Mouse (Mus musculus) lung, postnatal 0 days (tissue): ENCODE results near the gene Cryl1. TPM values are rescaled to one million over a fixed set of nuclear protein-coding genes. Genes with fewer than 3 reads are reported as not detected.

Experiments
- ATAC-seq: fragments of 200-750 bp; cut with Nextera tagmentation; 2 replicates; pipeline ENCODE4 v1.8.0; 2017; ENCODE audit warnings: moderate library complexity
- DNase-seq: peaks from one replicate; pipeline ENCODE4 v3.0.0-alpha.2; 2016; ENCODE audit warnings: low spot score
- H3K27ac ChIP-seq: fragments of 300-500 bp; sonication (generic); 2 replicates; pipeline ENCODE4 v1.5.1; 2014; ENCODE audit warnings: antibody characterized with exemption, mild to moderate bottlenecking, low read length, mixed read lengths
- H3K27me3 ChIP-seq: fragments of 300-500 bp; sonication (generic); replicated peaks from 2 replicates; pipeline ENCODE4 v1.6.1; 2014; ENCODE audit warnings: low read length, mixed read lengths; ENCODE audit not compliant: insufficient read depth
- H3K36me3 ChIP-seq: fragments of 300-500 bp; sonication (generic); 2 replicates; pipeline ENCODE4 v1.6.1; 2014; ENCODE audit warnings: low read length, mixed read lengths; ENCODE audit not compliant: insufficient read depth
- H3K4me1 ChIP-seq: fragments of 300-500 bp; sonication (generic); 2 replicates; pipeline ENCODE4 v1.6.1; 2014; ENCODE audit warnings: antibody characterized with exemption, low read depth, low read length, mixed read lengths; ENCODE audit not compliant: insufficient read depth
- H3K4me2 ChIP-seq: fragments of 300-500 bp; sonication (generic); replicated peaks from 2 replicates; pipeline ENCODE4 v1.6.1; 2014; ENCODE audit warnings: low read depth, mild to moderate bottlenecking, low read length, moderate library complexity, mixed read lengths
- H3K4me3 ChIP-seq: fragments of 300-500 bp; sonication (generic); 2 replicates; pipeline ENCODE4 v1.5.1; 2014; ENCODE audit warnings: low read depth, low read length
- H3K9ac ChIP-seq: fragments of 300-500 bp; sonication (generic); replicated peaks from 2 replicates; pipeline ENCODE4 v1.6.1; 2014; ENCODE audit warnings: low read depth, mild to moderate bottlenecking
- H3K9me3 ChIP-seq: fragments of 300-500 bp; sonication (generic); 2 replicates; pipeline ENCODE4 v1.6.1; 2016; ENCODE audit warnings: low read length, mixed read lengths
- CTCF ChIP-seq: IDR thresholded peaks from 2 replicates; pipeline ENCODE4 v1.5.1; 2016; ENCODE audit warnings: antibody characterized with exemption, mild to moderate bottlenecking
- EP300 ChIP-seq: IDR thresholded peaks from 2 replicates; pipeline ENCODE4 v1.6.1; 2016; ENCODE audit warnings: antibody characterized with exemption, mild to moderate bottlenecking, control low read depth
- WGBS: fragments of 180-500 bp; shearing (Covaris S2); extraction: QIAGEN DNeasy Blood & Tissue Kit; methylation state at CpG from one replicate; pipeline ENCODE4 v1.1.7; 2014; 5-methylcytosine and 5-hydroxymethylcytosine counted together
- polyA plus RNA-seq: library from polyadenylated mRNA; unstranded; fragments of >200 nt; fragmentation: Nextera tagmentation; extraction: Ambion mirVana; gene quantifications from 2 replicates; pipeline ENCODE4 v1.2.1, GENCODE M21; 2015

The Cryl1 gene
- polyA plus RNA-seq, 1 experiment from 2014 or later = 16.0 TPM

- ATAC-seq (peak; percentile 68), DNase-seq (peak; percentile 78)
- Histone ChIP-seq H3K4me3 (no peak overlapping the region), H3K4me1 (no peaks in the 10 kb centered on the region), H3K4me2 (no peak overlapping the region), H3K36me3 (no peaks in the 10 kb centered on the region), H3K27ac (no peak overlapping the region), H3K9me3 (no peaks in the 10 kb centered on the region), H3K9ac (no peak overlapping the region), H3K27me3 (no peaks in the 10 kb centered on the region)
- 9% methylated on average over 24 of the region's 31 CpGs for WGBS
- TF ChIP-seq EP300 (no peak), CTCF (peak; percentile 88)
Observed at GRCm38 (mm10) chr14:57362726-57363660, 35.3 kb downstream of the Cryl1 start.

- H3K27ac ChIP-seq = no peak overlapping the region
- no peaks in the 10 kb centered on the region for H3K4me1 ChIP-seq
- no peaks in the 10 kb centered on the region for H3K36me3 ChIP-seq
- H3K4me3 ChIP-seq = no peak overlapping the region
- H3K9me3 ChIP-seq = no peaks in the 10 kb centered on the region
- H3K4me2 ChIP-seq = no peak overlapping the region
- TF ChIP-seq EP300 = no peak
- H3K27me3 ChIP-seq = no peaks in the 10 kb centered on the region
- WGBS = 54% methylated on average over 5 of the region's 5 CpGs
- no peak for ATAC-seq
- DNase-seq = no peak
- H3K9ac ChIP-seq = no peak overlapping the region
Observed at GRCm38 (mm10) chr14:57357030-57357429, 41.3 kb downstream of the Cryl1 start.

DNA sequence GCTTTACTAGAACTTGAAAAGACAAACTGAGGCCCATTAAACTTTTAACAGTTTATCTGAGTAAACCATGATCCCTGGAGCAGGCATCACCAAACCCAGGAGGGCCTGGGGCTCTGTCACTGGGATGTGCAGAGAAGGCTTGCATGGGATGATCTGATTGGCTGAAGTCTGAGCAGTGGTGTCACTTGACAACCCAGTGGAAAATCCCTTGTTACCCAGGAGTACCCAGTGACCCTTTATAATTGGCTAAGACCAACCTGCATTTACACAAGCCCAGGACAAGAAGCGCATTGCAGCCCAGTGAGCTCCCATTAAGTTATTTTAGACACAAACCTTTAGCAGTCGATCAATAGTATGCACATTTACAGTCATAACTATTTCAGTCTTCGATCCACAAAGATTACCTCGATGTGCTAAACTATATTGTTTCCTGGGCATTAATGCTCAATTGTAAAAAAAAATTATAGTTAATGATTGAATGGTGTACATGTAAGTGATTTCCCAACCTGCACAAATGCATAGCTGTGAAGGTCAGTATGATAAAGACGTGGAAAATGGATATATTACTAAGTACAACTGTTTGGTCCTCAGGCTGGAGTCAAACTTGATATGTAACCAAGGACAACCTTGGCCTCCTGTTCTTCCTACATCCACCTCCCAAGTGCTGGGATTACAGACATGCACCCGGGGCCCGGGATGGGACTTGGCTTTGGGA is 46.7 kb downstream of the Cryl1 start:
- no peaks in the 10 kb centered on the region for H3K4me1 ChIP-seq
- no peak overlapping the region for H3K9ac ChIP-seq
- TF ChIP-seq CTCF (no peak), EP300 (no peak)
- 92% methylated on average over 7 of the region's 7 CpGs for WGBS
- no peak for ATAC-seq
- no peaks in the 10 kb centered on the region for H3K27me3 ChIP-seq
- no peaks in the 10 kb centered on the region for H3K36me3 ChIP-seq
- no peak overlapping the region for H3K27ac ChIP-seq
- no peak overlapping the region for H3K4me2 ChIP-seq
- no peak overlapping the region for H3K4me3 ChIP-seq
- DNase-seq = no peak
- H3K9me3 ChIP-seq = no peaks in the 10 kb centered on the region

GRCm38 (mm10) chr14:57349955-57350354 is 48.4 kb downstream of the Cryl1 start:
- H3K9ac ChIP-seq = no peak overlapping the region
- H3K36me3 ChIP-seq = no peaks in the 10 kb centered on the region
- no peak overlapping the region for H3K27ac ChIP-seq
- no peaks in the 10 kb centered on the region for H3K4me1 ChIP-seq
- no peak overlapping the region for H3K4me2 ChIP-seq
- H3K4me3 ChIP-seq = no peak overlapping the region
- TF ChIP-seq CTCF (no peak), EP300 (no peak)
- no peaks in the 10 kb centered on the region for H3K9me3 ChIP-seq
- ATAC-seq (no peak), DNase-seq (no peak)
- 64% methylated on average over 10 of the region's 10 CpGs for WGBS
- no peaks in the 10 kb centered on the region for H3K27me3 ChIP-seq

- Histone ChIP-seq H3K9ac (no peak overlapping the region), H3K27ac (no peak overlapping the region), H3K36me3 (no peaks in the 10 kb centered on the region), H3K9me3 (no peaks in the 10 kb centered on the region), H3K4me3 (no peak overlapping the region), H3K27me3 (no peaks in the 10 kb centered on the region), H3K4me1 (no peaks in the 10 kb centered on the region), H3K4me2 (no peak overlapping the region)
- WGBS = 53% methylated on average over 4 of the region's 4 CpGs
- TF ChIP-seq EP300 (no peak), CTCF (no peak)
- ATAC-seq (peak; percentile 58), DNase-seq (peak; percentile 32)
Observed at GRCm38 (mm10) chr14:57348155-57348554, 50.2 kb downstream of the Cryl1 start.

DNA sequence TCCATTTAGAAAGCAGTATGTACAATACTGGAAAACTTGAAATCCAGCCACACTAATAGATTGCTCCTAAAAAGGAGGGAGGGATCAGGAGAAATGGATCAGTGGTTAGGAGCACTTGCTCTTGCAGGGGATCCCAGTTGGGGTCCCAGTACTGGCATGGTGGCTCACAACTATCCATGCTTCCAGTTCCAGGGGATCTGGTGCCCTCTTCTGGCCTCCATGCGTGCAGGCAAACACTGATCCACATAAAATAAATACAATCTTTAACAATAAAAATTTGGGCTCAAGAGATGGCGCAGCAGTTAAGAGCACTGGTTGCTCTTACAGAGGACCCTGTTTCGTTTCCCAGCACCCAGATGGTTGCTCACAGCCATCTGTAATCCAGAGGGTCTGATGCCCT is 52.2 kb downstream of the Cryl1 start:
- no peaks in the 10 kb centered on the region for H3K9me3 ChIP-seq
- no peak overlapping the region for H3K9ac ChIP-seq
- ATAC-seq (no peak), DNase-seq (no peak)
- no peaks in the 10 kb centered on the region for H3K36me3 ChIP-seq
- no peaks in the 10 kb centered on the region for H3K27me3 ChIP-seq
- no peak overlapping the region for H3K4me3 ChIP-seq
- WGBS = 92% methylated on average over 3 of the region's 3 CpGs
- TF ChIP-seq EP300 = no peak
- TF ChIP-seq CTCF = no peak
- no peaks in the 10 kb centered on the region for H3K4me1 ChIP-seq
- H3K4me2 ChIP-seq = no peak overlapping the region
- H3K27ac ChIP-seq = no peak overlapping the region
